Mouse (Mus musculus) lung, adult 2 months (tissue): ENCODE measurements at regions not wholly inside any gene's neighbourhood (a gene's known extent, or its start where the extent isn't known, plus 50 kb on each side); places are given as distances from the start of the nearest gene placed in this dataset.

Experiments
- CTCF ChIP-seq: fragments of 200-500 bp; IDR thresholded peaks from 2 replicates; pipeline ENCODE4 v1.5.1; 2011; ENCODE audit warnings: mild to moderate bottlenecking, low read length, control low read depth; ENCODE audit not compliant: insufficient read depth
- POLR2A ChIP-seq: fragments of 200-500 bp; IDR thresholded peaks from 2 replicates; pipeline ENCODE4 v1.6.1; 2011; ENCODE audit warnings: low read depth, mild to moderate bottlenecking, control low read depth, low read length, borderline replicate concordance; ENCODE audit errors: extremely low read depth

DNA sequence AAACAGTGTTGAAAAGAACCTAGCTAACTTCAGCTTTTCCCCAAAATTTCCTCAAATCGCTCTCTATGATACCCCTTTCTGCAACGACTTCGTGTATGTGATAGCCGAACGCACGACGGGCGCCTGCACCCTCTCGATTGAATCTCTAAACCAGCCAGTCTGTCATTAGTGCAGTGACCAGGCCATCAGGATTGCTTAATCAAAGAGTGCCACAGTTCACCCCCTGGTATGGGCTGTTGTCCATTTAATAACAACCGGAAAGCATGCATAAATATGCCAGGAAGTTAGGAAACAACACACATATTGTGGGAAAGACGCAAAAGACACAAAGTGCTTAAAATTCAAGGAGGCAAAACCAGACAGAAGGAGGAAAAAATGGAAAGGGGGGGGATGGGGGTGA, 149.2 kb downstream of the Gm12728 start:
- no peak for TF ChIP-seq POLR2A
- TF ChIP-seq CTCF = no peak
